Mouse (Mus musculus) neural tube, embryonic 15.5 days (tissue): ENCODE measurements around the gene Gpr63. TPM values are rescaled to one million over a fixed set of nuclear protein-coding genes. Genes with fewer than 3 reads are reported as not detected.
"Not testable (repeated sequence)": the region's sequence is repeated elsewhere in the genome, so short reads cannot be mapped to it uniquely, and the experiment has no call there.

Experiments
- ATAC-seq: fragments of 200-750 bp; cut with Nextera tagmentation; 2 replicates; pipeline ENCODE4 v1.8.0; 2017; ENCODE audit warnings: mild to moderate bottlenecking, moderate TSS enrichment, moderate library complexity; ENCODE audit not compliant: low FRiP score
- H3K27ac ChIP-seq: fragments of 300-500 bp; sonication (generic); replicated peaks from 2 replicates; pipeline ENCODE4 v1.5.1; 2015; ENCODE audit warnings: mild to moderate bottlenecking, inconsistent platforms
- H3K27me3 ChIP-seq: fragments of 300-500 bp; sonication (generic); replicated peaks from 2 replicates; pipeline ENCODE4 v1.6.1; 2015; ENCODE audit warnings: inconsistent platforms
- H3K36me3 ChIP-seq: fragments of 300-500 bp; sonication (generic); 2 replicates; pipeline ENCODE4 v1.6.1; 2015; ENCODE audit warnings: inconsistent platforms
- H3K4me1 ChIP-seq: fragments of 300-500 bp; sonication (generic); 2 replicates; pipeline ENCODE4 v1.6.1; 2015; ENCODE audit warnings: inconsistent platforms
- H3K4me2 ChIP-seq: fragments of 300-500 bp; sonication (generic); 2 replicates; pipeline ENCODE4 v1.6.1; 2015; ENCODE audit warnings: inconsistent platforms, mild to moderate bottlenecking, moderate library complexity
- H3K4me3 ChIP-seq: fragments of 300-500 bp; sonication (generic); replicated peaks from 2 replicates; pipeline ENCODE4 v1.5.1; 2015; ENCODE audit warnings: mild to moderate bottlenecking, inconsistent platforms
- H3K9ac ChIP-seq: fragments of 300-500 bp; sonication (generic); replicated peaks from 2 replicates; pipeline ENCODE4 v1.6.1; 2015; ENCODE audit warnings: mild to moderate bottlenecking, inconsistent platforms
- H3K9me3 ChIP-seq: fragments of 300-500 bp; sonication (generic); replicated peaks from 2 replicates; pipeline ENCODE4 v1.6.1; 2016; ENCODE audit warnings: inconsistent platforms
- WGBS: fragments of 180-500 bp; shearing (Covaris S2); methylation state at CpG from one replicate; pipeline ENCODE4 v1.1.7; 2015; ENCODE audit warnings: mixed read lengths; 5-methylcytosine and 5-hydroxymethylcytosine counted together
- polyA plus RNA-seq: library from polyadenylated mRNA; unstranded; fragments of >200 nt; fragmentation: Nextera tagmentation; extraction: Ambion mirVana; gene quantifications from 2 replicates; pipeline ENCODE4 v1.2.1, GENCODE M21; 2015

Gene Gpr63
- polyA plus RNA-seq, 1 experiment from 2014 or later, result 1.3 TPM

- peaks cover 16% of the 10 kb centered on the region for H3K36me3 ChIP-seq
- no peak overlapping the region for H3K4me2 ChIP-seq
- no peak for ATAC-seq
- H3K27ac ChIP-seq, result no peak overlapping the region
- H3K4me1 ChIP-seq, result no peaks in the 10 kb centered on the region
- peaks cover 2% of the 10 kb centered on the region; the same call in 1 of the 2 replicates for H3K9me3 ChIP-seq
- no peak overlapping the region for H3K9ac ChIP-seq
- H3K4me3 ChIP-seq, result no peak overlapping the region
- no peaks in the 10 kb centered on the region for H3K27me3 ChIP-seq
- WGBS, result 58% methylated on average over 5 of the region's 5 CpGs
These were observed 45.6 kb downstream of the Gpr63 start for GRCm38 (mm10) chr4:25011780-25012179.

GRCm38 (mm10) chr4:25012726-25013125, 46.5 kb downstream of the Gpr63 start:
- Histone ChIP-seq H3K4me2 (no peak overlapping the region), H3K4me1 (no peaks in the 10 kb centered on the region), H3K4me3 (no peak overlapping the region), H3K9ac (no peak overlapping the region), H3K27me3 (no peaks in the 10 kb centered on the region), H3K36me3 (peaks cover 7% of the 10 kb centered on the region), H3K27ac (no peak overlapping the region), H3K9me3 (no peaks in the 10 kb centered on the region; the same call in 1 of the 2 replicates)
- ATAC-seq, result no peak
- 93% methylated on average over 3 of the region's 3 CpGs for WGBS

GRCm38 (mm10) chr4:25015017-25015655, 48.9 kb downstream of the Gpr63 start:
- 88% methylated on average over 2 of the region's 2 CpGs for WGBS
- H3K9ac ChIP-seq, result no peak overlapping the region

GRCm38 (mm10) chr4:25028252-25028651, 62.0 kb downstream of the Gpr63 start:
- no peak for ATAC-seq

More at GRCm38 (mm10) chr4:25015017-25015655, 48.9 kb downstream of the Gpr63 start:
- no peak overlapping the region for H3K27ac ChIP-seq
- H3K4me3 ChIP-seq, result no peak overlapping the region
- H3K27me3 ChIP-seq, result no peaks in the 10 kb centered on the region
- no peaks in the 10 kb centered on the region for H3K9me3 ChIP-seq
- no peaks in the 10 kb centered on the region for H3K36me3 ChIP-seq
- no peak for ATAC-seq
- no peak overlapping the region for H3K4me2 ChIP-seq
- H3K4me1 ChIP-seq, result no peaks in the 10 kb centered on the region

GRCm38 (mm10) chr4:25028752-25029151, 62.5 kb downstream of the Gpr63 start:
- 65% methylated on average over 1 of the region's 1 CpGs for WGBS

More at GRCm38 (mm10) chr4:25028252-25028651, 62.0 kb downstream of the Gpr63 start:
- Histone ChIP-seq H3K4me1 (no peaks in the 10 kb centered on the region), H3K36me3 (no peaks in the 10 kb centered on the region), H3K4me3 (no peak overlapping the region), H3K4me2 (no peak overlapping the region), H3K27me3 (no peaks in the 10 kb centered on the region), H3K9me3 (no peaks in the 10 kb centered on the region), H3K27ac (no peak overlapping the region), H3K9ac (no peak overlapping the region)
- 95% methylated on average over 2 of the region's 2 CpGs for WGBS

GRCm38 (mm10) chr4:25029875-25030274, 63.7 kb downstream of the Gpr63 start:
- Histone ChIP-seq H3K36me3 (no peaks in the 10 kb centered on the region), H3K27me3 (no peaks in the 10 kb centered on the region), H3K4me1 (no peaks in the 10 kb centered on the region), H3K9me3 (no peaks in the 10 kb centered on the region), H3K9ac (no peak overlapping the region), H3K27ac (no peak overlapping the region), H3K4me2 (no peak overlapping the region), H3K4me3 (no peak overlapping the region)
- WGBS, result 84% methylated on average over 4 of the region's 4 CpGs
- ATAC-seq, result no peak

More at GRCm38 (mm10) chr4:25028752-25029151, 62.5 kb downstream of the Gpr63 start:
- H3K36me3 ChIP-seq, result no peaks in the 10 kb centered on the region
- no peak overlapping the region for H3K4me3 ChIP-seq
- H3K9me3 ChIP-seq, result no peaks in the 10 kb centered on the region
- no peaks in the 10 kb centered on the region for H3K4me1 ChIP-seq
- no peak overlapping the region for H3K9ac ChIP-seq
- H3K4me2 ChIP-seq, result no peak overlapping the region
- H3K27ac ChIP-seq, result no peak overlapping the region
- no peaks in the 10 kb centered on the region for H3K27me3 ChIP-seq
- ATAC-seq, result no peak

- ATAC-seq, result no peak
- H3K36me3 ChIP-seq, result no peaks in the 10 kb centered on the region
- WGBS, result 28% methylated on average over 6 of the region's 6 CpGs
These were observed 69.1 kb downstream of the Gpr63 start for GRCm38 (mm10) chr4:25035158-25035791.

GRCm38 (mm10) chr4:25035806-25036205, 69.6 kb downstream of the Gpr63 start:
- ATAC-seq, result no peak
- H3K27me3 ChIP-seq, result no peaks in the 10 kb centered on the region
- no peaks in the 10 kb centered on the region for H3K4me1 ChIP-seq
- no peaks in the 10 kb centered on the region for H3K9me3 ChIP-seq
- H3K4me2 ChIP-seq, result no peak overlapping the region
- H3K4me3 ChIP-seq, result no peak overlapping the region
- no peaks in the 10 kb centered on the region for H3K36me3 ChIP-seq
- no peak overlapping the region for H3K27ac ChIP-seq
- WGBS, result 75% methylated on average over 2 of the region's 2 CpGs
- H3K9ac ChIP-seq, result no peak overlapping the region

More at GRCm38 (mm10) chr4:25035158-25035791, 69.1 kb downstream of the Gpr63 start:
- H3K4me3 ChIP-seq, result no peak overlapping the region
- H3K4me1 ChIP-seq, result no peaks in the 10 kb centered on the region
- no peak overlapping the region for H3K4me2 ChIP-seq
- H3K27ac ChIP-seq, result no peak overlapping the region
- no peaks in the 10 kb centered on the region for H3K27me3 ChIP-seq
- no peak overlapping the region for H3K9ac ChIP-seq
- no peaks in the 10 kb centered on the region for H3K9me3 ChIP-seq

GRCm38 (mm10) chr4:25037260-25037659, 71.1 kb downstream of the Gpr63 start:
- H3K27me3 ChIP-seq, result no peaks in the 10 kb centered on the region
- no peak for ATAC-seq
- no peak overlapping the region for H3K4me3 ChIP-seq
- no peak overlapping the region for H3K9ac ChIP-seq
- 0 out of 2 replicates have a peak, but pooled peaks cover under 1% of the 10 kb centered on the region for H3K9me3 ChIP-seq
- no peaks in the 10 kb centered on the region for H3K36me3 ChIP-seq
- 82% methylated on average over 2 of the region's 2 CpGs for WGBS
- no peak overlapping the region for H3K27ac ChIP-seq
- no peaks in the 10 kb centered on the region for H3K4me1 ChIP-seq
- H3K4me2 ChIP-seq, result no peak overlapping the region

- not testable (repeated sequence) for ATAC-seq, H3K36me3 ChIP-seq, H3K4me1 ChIP-seq, H3K27ac ChIP-seq, H3K9me3 ChIP-seq, H3K9ac ChIP-seq, H3K4me3 ChIP-seq, H3K4me2 ChIP-seq, H3K27me3 ChIP-seq
- WGBS, result 83% methylated on average over 1 of the region's 1 CpGs
These were observed 89.3 kb downstream of the Gpr63 start for GRCm38 (mm10) chr4:25055541-25055940.
